Mouse (Mus musculus): ENCODE results near the gene Ttc24. TPM values are rescaled to one million over a fixed set of nuclear protein-coding genes. Genes with fewer than 3 reads are reported as not detected.

Gene Ttc24
- not detected in 2 replicates for polyA plus RNA-seq (2015; fragmentation: Nextera tagmentation; extraction: Ambion mirVana)

GRCm38 (mm10) chr3:88078204-88078603 is at the start of gene Ttc24:
Gene Ttc24, minus strand, starts transcription at chr3:88078304.
- Histone ChIP-seq H3K9ac (replicated peaks) (no peak within 1 kb of the TSS), H3K36me3 (replicated peaks; ENCODE audit: insufficient read depth, low read length) (no peaks in the 10 kb centered on the region), H3K4me1 (ENCODE audit: insufficient read depth) (peaks cover 19% of the 10 kb centered on the region), H3K27ac (ENCODE audit: low read depth) (no peak within 1 kb of the TSS), H3K4me3 (ENCODE audit: low read depth, low read length) (no peak within 1 kb of the TSS), H3K9me3 (ENCODE audit: low read length) (no peaks in the 10 kb centered on the region), H3K27me3 (ENCODE audit: insufficient read depth, low read length) (no peaks in the 10 kb centered on the region), H3K4me2 (ENCODE audit: low read depth, low read length) (no peak within 1 kb of the TSS)
- 77% methylated on average over 4 of the region's 4 CpGs for WGBS (ENCODE audit: insufficient replicate concordance)
- ATAC-seq (no peak), DNase-seq (no peak)
- no peak for TF ChIP-seq EP300 (IDR thresholded peaks at IDR 0.05; ENCODE audit: low read depth)
- no peak for TF ChIP-seq CTCF (IDR thresholded peaks at IDR 0.05; ENCODE audit: low read depth)

DNA sequence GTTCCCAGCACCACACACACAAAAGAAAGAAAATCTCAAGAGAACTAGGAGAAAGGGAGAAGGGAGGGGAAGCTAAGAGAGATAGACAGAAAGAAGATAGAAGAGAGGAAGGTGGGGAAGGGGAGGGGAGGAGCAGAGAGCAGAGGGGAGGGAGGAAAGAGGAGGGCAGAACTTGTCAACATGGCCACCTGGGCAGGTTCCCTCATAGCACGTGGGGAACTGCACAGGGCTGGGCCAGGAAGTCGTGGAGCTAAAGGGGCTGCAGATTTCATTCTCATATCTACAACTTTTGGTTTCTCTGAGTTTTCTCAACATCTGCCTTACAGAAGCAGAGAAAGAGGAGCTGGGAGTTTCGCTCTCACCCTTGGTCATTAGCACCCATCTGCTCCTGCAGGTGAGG is 49.5 kb upstream of the Ttc24 start:
- Histone ChIP-seq H3K4me2 (ENCODE audit: low read depth, low read length) (no peak overlapping the region), H3K36me3 (replicated peaks; ENCODE audit: insufficient read depth, low read length) (no peaks in the 10 kb centered on the region), H3K9me3 (ENCODE audit: low read length) (no peaks in the 10 kb centered on the region), H3K4me3 (ENCODE audit: low read depth, low read length) (no peak overlapping the region), H3K4me1 (ENCODE audit: insufficient read depth) (no peaks in the 10 kb centered on the region), H3K9ac (replicated peaks) (no peak overlapping the region), H3K27me3 (ENCODE audit: insufficient read depth, low read length) (no peaks in the 10 kb centered on the region), H3K27ac (ENCODE audit: low read depth) (no peak overlapping the region)
- TF ChIP-seq EP300 (IDR thresholded peaks at IDR 0.05; ENCODE audit: low read depth): no peak
- no peak for TF ChIP-seq CTCF (IDR thresholded peaks at IDR 0.05; ENCODE audit: low read depth)
- 48% methylated on average over 3 of the region's 3 CpGs for WGBS (ENCODE audit: insufficient replicate concordance)
- DNase-seq (no peak), ATAC-seq (no peak)

DNA sequence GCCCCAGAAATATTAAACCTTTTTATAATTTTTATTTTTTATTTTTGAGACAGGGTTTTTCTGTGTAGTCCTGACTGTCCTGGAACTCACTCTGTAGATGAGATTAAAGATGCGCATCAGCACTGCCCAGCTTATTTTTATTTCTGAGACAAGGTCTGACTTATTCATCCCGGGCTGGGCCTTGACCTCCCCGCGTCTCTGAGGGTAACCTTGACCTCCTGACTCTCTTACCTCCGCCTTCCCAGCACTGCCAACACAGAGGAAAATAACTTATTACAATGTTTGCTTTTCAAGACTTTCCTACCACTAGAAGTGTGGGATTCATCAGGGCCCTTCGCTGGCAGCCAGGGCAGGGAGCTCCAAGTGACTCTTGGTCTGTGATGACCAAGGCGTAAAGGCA is 48.1 kb upstream of the Ttc24 start:
- no peak overlapping the region for H3K4me3 ChIP-seq (ENCODE audit: low read depth, low read length)
- H3K4me1 ChIP-seq (ENCODE audit: insufficient read depth): no peaks in the 10 kb centered on the region
- 83% methylated on average over 7 of the region's 7 CpGs for WGBS (ENCODE audit: insufficient replicate concordance)
- no peak overlapping the region for H3K9ac ChIP-seq (replicated peaks)
- no peaks in the 10 kb centered on the region for H3K36me3 ChIP-seq (replicated peaks; ENCODE audit: insufficient read depth, low read length)
- H3K27me3 ChIP-seq (ENCODE audit: insufficient read depth, low read length): no peaks in the 10 kb centered on the region
- no peak for DNase-seq
- H3K4me2 ChIP-seq (ENCODE audit: low read depth, low read length): no peak overlapping the region
- TF ChIP-seq EP300 (IDR thresholded peaks at IDR 0.05; ENCODE audit: low read depth) (no peak), CTCF (IDR thresholded peaks at IDR 0.05; ENCODE audit: low read depth) (no peak)
- no peak for ATAC-seq
- H3K9me3 ChIP-seq (ENCODE audit: low read length): no peaks in the 10 kb centered on the region
- no peak overlapping the region for H3K27ac ChIP-seq (ENCODE audit: low read depth)

DNA sequence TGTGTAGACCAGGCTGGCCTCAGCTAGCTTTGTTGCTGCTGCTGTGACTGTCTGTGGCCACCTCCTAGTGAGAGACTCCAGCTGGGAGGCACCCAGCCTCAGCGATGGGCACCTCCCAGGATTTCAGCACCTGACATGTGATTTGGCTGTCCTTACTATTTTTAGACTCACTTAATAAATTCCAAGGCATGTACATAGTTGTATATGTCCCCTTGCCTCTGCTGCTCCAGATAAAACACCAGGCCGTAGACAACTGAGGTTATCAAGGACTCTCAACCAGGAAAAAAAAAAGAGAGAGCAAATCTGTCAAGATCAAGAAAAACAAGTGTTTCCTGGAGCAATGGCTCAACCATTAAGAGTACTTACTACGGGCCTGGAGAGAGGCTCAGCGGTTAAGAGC is 47.1 kb upstream of the Ttc24 start:
- no peak for DNase-seq
- WGBS (ENCODE audit: insufficient replicate concordance): 43% methylated on average over 4 of the region's 4 CpGs
- no peak for ATAC-seq
- TF ChIP-seq CTCF (IDR thresholded peaks at IDR 0.05; ENCODE audit: low read depth) (no peak), EP300 (IDR thresholded peaks at IDR 0.05; ENCODE audit: low read depth) (no peak)
- H3K4me3 ChIP-seq (ENCODE audit: low read depth, low read length): no peak overlapping the region
- no peaks in the 10 kb centered on the region for H3K36me3 ChIP-seq (replicated peaks; ENCODE audit: insufficient read depth, low read length)
- no peaks in the 10 kb centered on the region for H3K27me3 ChIP-seq (ENCODE audit: insufficient read depth, low read length)
- no peak overlapping the region for H3K9ac ChIP-seq (replicated peaks)
- no peak overlapping the region for H3K4me2 ChIP-seq (ENCODE audit: low read depth, low read length)
- H3K27ac ChIP-seq (ENCODE audit: low read depth): no peak overlapping the region
- no peaks in the 10 kb centered on the region for H3K4me1 ChIP-seq (ENCODE audit: insufficient read depth)
- no peaks in the 10 kb centered on the region for H3K9me3 ChIP-seq (ENCODE audit: low read length)

DNA sequence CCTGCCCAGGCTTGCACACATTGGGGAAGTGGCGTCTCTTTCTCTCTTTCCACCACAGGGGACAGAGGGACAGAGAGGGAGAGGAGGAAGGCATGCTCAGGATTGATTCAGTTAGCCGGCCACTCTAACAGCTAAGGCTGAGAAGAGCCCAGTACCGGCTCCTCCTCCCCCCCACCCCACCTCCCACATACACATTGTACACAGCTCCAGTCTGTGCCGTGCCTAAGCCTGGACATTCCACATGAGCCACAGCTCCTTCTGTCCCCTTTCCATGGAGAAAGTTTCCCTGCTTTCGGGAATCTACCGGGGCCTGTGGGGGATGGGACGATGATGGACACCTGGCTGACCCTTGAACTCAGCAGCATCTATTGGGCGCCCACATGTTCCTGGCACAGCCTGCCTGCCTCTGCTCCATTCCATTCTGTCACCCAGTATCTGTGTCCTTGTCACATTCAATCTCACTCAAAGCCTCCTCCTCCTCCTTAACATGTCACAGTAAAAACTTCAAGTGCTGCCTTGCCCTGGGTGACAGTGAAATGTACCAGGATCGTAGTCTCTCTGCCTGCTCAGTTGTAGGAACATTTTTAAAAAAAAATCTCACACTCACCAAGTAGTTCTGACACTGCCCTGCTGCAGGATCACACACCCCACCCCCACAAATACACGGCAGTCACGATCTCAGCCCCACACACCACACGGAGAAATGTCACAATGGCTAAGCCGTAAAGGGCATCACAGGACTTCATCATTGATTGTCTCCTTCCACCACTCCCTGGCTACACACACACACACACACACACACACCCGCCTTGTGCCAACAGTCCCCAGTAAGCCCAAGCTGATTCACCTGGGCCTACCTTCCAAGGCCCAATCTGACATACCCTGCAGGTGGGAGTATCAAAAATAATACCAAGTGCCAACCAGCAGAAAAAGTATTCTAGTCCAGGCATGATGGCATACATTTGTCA is 43.3 kb upstream of the Ttc24 start:
- TF ChIP-seq CTCF (IDR thresholded peaks at IDR 0.05; ENCODE audit: low read depth) (no peak), EP300 (IDR thresholded peaks at IDR 0.05; ENCODE audit: low read depth) (no peak)
- Histone ChIP-seq H3K4me3 (ENCODE audit: low read depth, low read length) (no peak overlapping the region), H3K27ac (ENCODE audit: low read depth) (no peak overlapping the region), H3K4me1 (ENCODE audit: insufficient read depth) (no peaks in the 10 kb centered on the region), H3K9ac (replicated peaks) (no peak overlapping the region), H3K36me3 (replicated peaks; ENCODE audit: insufficient read depth, low read length) (peaks cover 3% of the 10 kb centered on the region; the same call in 1 of the 2 replicates), H3K4me2 (ENCODE audit: low read depth, low read length) (no peak overlapping the region), H3K27me3 (ENCODE audit: insufficient read depth, low read length) (no peaks in the 10 kb centered on the region), H3K9me3 (ENCODE audit: low read length) (no peaks in the 10 kb centered on the region)
- DNase-seq (peak; percentile 39), ATAC-seq (peak; percentile 77)
- 64% methylated on average over 14 of the region's 14 CpGs for WGBS (ENCODE audit: insufficient replicate concordance)

- Histone ChIP-seq H3K27ac (ENCODE audit: low read depth) (no peak overlapping the region), H3K27me3 (ENCODE audit: insufficient read depth, low read length) (no peaks in the 10 kb centered on the region), H3K36me3 (replicated peaks; ENCODE audit: insufficient read depth, low read length) (peaks cover 7% of the 10 kb centered on the region; the same call in 1 of the 2 replicates), H3K4me2 (ENCODE audit: low read depth, low read length) (no peak overlapping the region), H3K9me3 (ENCODE audit: low read length) (no peaks in the 10 kb centered on the region), H3K4me3 (ENCODE audit: low read depth, low read length) (no peak overlapping the region), H3K9ac (replicated peaks) (no peak overlapping the region), H3K4me1 (ENCODE audit: insufficient read depth) (no peaks in the 10 kb centered on the region)
- 81% methylated on average over 19 of the region's 19 CpGs for WGBS (ENCODE audit: insufficient replicate concordance)
- no peak for DNase-seq
- no peak for ATAC-seq
- TF ChIP-seq EP300 (IDR thresholded peaks at IDR 0.05; ENCODE audit: low read depth) (no peak), CTCF (IDR thresholded peaks at IDR 0.05; ENCODE audit: low read depth) (no peak)
Observed at GRCm38 (mm10) chr3:88120117-88120651, 42.1 kb upstream of the Ttc24 start.
